Mouse (Mus musculus) embryonic facial prominence, embryonic 12.5 days (tissue): ENCODE data around the gene Adh7. TPM values are rescaled to one million over a fixed set of nuclear protein-coding genes. Genes with fewer than 3 reads are reported as not detected.
A peak's percentile ranks its signal among the peaks of the same experiment; 100 is the strongest.

Experiments
- ATAC-seq: fragments of 200-750 bp; cut with Nextera tagmentation; 2 replicates; pipeline ENCODE4 v1.8.0; 2017; ENCODE audit not compliant: insufficient number of reproducible peaks, insufficient read depth, low FRiP score, low TSS enrichment
- H3K27ac ChIP-seq: fragments of 300-500 bp; sonication (generic); 2 replicates; pipeline ENCODE4 v1.5.1; 2016; ENCODE audit warnings: mild to moderate bottlenecking
- H3K27me3 ChIP-seq: fragments of 300-500 bp; sonication (generic); 2 replicates; pipeline ENCODE4 v1.6.1; 2016; ENCODE audit warnings: mild to moderate bottlenecking, moderate library complexity
- H3K36me3 ChIP-seq: fragments of 300-500 bp; sonication (generic); 2 replicates; pipeline ENCODE4 v1.6.1; 2016; ENCODE audit warnings: mild to moderate bottlenecking
- H3K4me1 ChIP-seq: fragments of 300-500 bp; sonication (generic); 2 replicates; pipeline ENCODE4 v1.6.1; 2016
- H3K4me2 ChIP-seq: fragments of 300-500 bp; sonication (generic); replicated peaks from 2 replicates; pipeline ENCODE4 v1.6.1; 2016; ENCODE audit warnings: mild to moderate bottlenecking, moderate library complexity
- H3K4me3 ChIP-seq: fragments of 300-500 bp; sonication (generic); 2 replicates; pipeline ENCODE4 v1.5.1; 2016; ENCODE audit warnings: mild to moderate bottlenecking
- H3K9ac ChIP-seq: fragments of 300-500 bp; sonication (generic); 2 replicates; pipeline ENCODE4 v1.6.1; 2016; ENCODE audit warnings: mild to moderate bottlenecking, moderate library complexity
- H3K9me3 ChIP-seq: fragments of 300-500 bp; sonication (generic); 2 replicates; pipeline ENCODE4 v1.6.1; 2016; ENCODE audit warnings: mild to moderate bottlenecking, moderate library complexity
- WGBS: fragments of 180-500 bp; shearing (Covaris S2); methylation state at CpG from one replicate; pipeline ENCODE4 v1.1.7; 2016; 5-methylcytosine and 5-hydroxymethylcytosine counted together
- polyA plus RNA-seq: library from polyadenylated mRNA; unstranded; fragments of >200 nt; fragmentation: Nextera tagmentation; extraction: Ambion mirVana; gene quantifications from 2 replicates; pipeline ENCODE4 v1.2.1, GENCODE M21; 2016

The Adh7 gene
- 0.39 and 0.82 TPM in 2 replicates for polyA plus RNA-seq

DNA sequence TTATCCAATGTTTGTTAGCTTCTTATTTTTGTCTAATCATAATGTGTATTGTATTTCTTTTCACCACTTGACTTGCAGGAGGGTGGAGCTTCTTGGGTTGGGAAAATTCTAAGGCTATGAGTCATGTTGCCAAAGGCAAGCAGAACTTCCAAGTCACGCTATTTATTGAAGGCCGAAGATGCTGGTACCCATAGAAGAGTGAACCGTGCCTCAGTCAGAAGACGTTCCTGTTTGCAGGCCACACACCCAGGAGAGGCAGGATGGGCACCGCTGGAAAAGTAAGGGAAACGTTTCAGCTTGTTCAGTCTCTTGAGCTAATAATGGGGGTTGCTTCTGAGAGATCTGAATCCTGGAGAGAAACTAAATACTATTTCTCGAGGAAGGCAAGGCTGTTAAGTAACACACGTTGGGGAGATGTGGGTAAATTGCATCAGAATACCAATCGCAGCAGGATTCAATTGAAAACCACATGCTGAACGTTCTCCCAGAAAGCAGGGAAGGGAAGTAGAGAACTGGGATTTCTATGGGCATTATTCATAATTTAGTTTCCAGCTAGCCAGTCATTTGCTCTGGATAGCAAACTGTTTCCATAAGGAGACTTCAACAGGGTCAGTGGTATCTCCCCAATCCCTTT lies at the start of gene Adh7:
TSS of gene Adh7 (plus strand) at position 130 of the 634 bp plus-strand sequence.
- peak within 1 kb of the TSS; percentile 50; the same call in 1 of the 2 replicates for H3K27ac ChIP-seq
- no peak within 1 kb of the TSS for H3K4me3 ChIP-seq
- 51% methylated on average over 10 of the region's 10 CpGs for WGBS
- no peak within 1 kb of the TSS for H3K9ac ChIP-seq
- ATAC-seq, result no peak
- H3K27me3 ChIP-seq, result no peaks in the 10 kb centered on the region
- H3K36me3 ChIP-seq, result no peaks in the 10 kb centered on the region
- H3K9me3 ChIP-seq, result no peaks in the 10 kb centered on the region
- H3K4me1 ChIP-seq, result peaks cover 7% of the 10 kb centered on the region; the same call in 1 of the 2 replicates
- H3K4me2 ChIP-seq, result no peak within 1 kb of the TSS

DNA sequence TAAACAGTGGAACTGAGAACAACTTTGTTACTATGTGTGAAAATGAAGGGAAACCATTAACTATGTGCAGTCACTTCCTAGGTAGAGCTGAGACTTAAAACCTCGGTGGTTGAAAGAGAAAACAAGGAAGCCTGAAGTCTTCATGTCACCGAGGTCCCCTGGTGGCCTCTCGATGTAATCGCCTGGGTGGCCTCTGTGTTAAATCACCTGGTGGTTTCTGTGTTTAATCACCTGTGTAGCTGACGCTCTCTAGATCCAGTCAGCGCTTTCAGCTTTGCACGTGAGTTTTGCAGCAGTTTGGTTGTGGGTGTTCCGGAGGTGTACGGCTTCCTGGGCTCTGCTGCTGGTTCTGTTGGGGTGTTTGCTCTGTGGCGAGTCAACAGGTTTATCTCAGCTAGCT lies 44.3 kb upstream of the Adh7 start:
- H3K36me3 ChIP-seq, result no peaks in the 10 kb centered on the region
- H3K9ac ChIP-seq, result no peak overlapping the region
- no peak overlapping the region for H3K4me2 ChIP-seq
- H3K27me3 ChIP-seq, result no peaks in the 10 kb centered on the region
- WGBS, result 71% methylated on average over 10 of the region's 10 CpGs
- H3K9me3 ChIP-seq, result no peaks in the 10 kb centered on the region
- no peak overlapping the region for H3K4me3 ChIP-seq
- no peak overlapping the region for H3K27ac ChIP-seq
- H3K4me1 ChIP-seq, result no peaks in the 10 kb centered on the region
- ATAC-seq, result no peak

DNA sequence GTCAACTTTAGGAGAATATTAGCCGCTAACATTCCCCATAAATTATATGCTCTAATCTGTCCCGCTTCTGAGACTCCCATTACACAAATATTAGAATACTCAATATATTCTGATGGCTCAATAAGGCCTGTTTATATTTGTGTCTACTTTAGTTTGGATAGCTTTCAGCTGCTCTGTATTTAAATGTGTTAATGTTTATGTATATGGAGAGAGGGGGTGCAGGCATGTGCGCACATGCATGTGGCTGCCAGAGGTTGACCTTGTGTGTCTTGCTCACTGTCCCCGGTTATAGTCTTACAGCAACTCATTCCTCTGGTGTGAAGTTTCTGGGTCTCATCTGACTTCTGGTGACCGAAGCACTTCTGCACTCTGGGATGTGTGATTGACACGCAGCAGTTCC lies 42.0 kb upstream of the Adh7 start:
- H3K4me1 ChIP-seq, result no peaks in the 10 kb centered on the region
- no peak overlapping the region for H3K4me3 ChIP-seq
- no peak overlapping the region for H3K4me2 ChIP-seq
- H3K27me3 ChIP-seq, result no peaks in the 10 kb centered on the region
- no peak overlapping the region for H3K9ac ChIP-seq
- no peak overlapping the region for H3K27ac ChIP-seq
- WGBS, result 80% methylated on average over 6 of the region's 6 CpGs
- H3K36me3 ChIP-seq, result no peaks in the 10 kb centered on the region
- no peaks in the 10 kb centered on the region for H3K9me3 ChIP-seq
- no peak for ATAC-seq

DNA sequence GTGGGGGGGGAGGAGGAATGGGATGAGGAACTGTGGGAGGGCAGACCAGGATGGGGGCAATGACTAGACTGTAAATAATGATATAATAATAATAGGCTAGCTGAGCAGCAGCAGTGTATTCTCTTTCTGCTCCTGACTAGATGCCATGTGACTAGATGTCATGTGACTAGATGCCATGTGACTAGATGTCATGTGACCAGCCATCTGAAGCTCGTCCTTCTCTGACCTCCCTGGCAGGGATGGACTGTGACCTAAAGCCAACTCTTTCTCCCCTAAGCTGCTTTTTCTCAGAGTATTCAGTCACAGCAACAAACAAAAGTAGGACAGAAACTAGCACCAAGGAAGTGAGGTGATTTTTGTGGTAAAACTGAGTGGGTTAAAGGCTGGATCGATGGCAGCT lies 35.5 kb upstream of the Adh7 start:
- no peaks in the 10 kb centered on the region for H3K36me3 ChIP-seq
- H3K27me3 ChIP-seq, result no peaks in the 10 kb centered on the region
- ATAC-seq, result no peak
- no peaks in the 10 kb centered on the region for H3K4me1 ChIP-seq
- H3K4me3 ChIP-seq, result no peak overlapping the region
- H3K27ac ChIP-seq, result no peak overlapping the region
- H3K9ac ChIP-seq, result no peak overlapping the region
- no peaks in the 10 kb centered on the region for H3K9me3 ChIP-seq
- WGBS, result 87% methylated on average over 2 of the region's 2 CpGs
- H3K4me2 ChIP-seq, result no peak overlapping the region

DNA sequence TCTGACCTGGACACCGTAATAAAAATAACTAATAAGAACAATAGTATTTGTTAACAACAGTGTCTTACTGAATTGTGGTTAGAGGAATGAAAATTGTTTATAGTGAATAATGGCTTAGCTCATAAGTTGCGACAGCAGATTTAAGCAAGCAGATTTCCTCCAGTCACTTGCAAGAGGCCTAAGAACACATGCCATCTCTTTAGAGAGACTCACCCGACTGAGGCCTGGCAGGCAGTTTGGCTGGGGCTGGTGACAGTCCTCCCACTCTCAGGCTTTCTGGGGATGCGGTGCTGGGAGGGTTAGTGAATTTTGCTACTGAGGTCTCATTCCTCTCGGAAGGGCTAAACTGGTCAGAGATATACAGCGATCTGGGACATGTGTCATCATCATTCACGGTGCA lies 34.2 kb upstream of the Adh7 start:
- Histone ChIP-seq H3K9ac (no peak overlapping the region), H3K4me2 (no peak overlapping the region), H3K4me1 (no peaks in the 10 kb centered on the region), H3K36me3 (no peaks in the 10 kb centered on the region), H3K27ac (no peak overlapping the region), H3K4me3 (no peak overlapping the region), H3K9me3 (no peaks in the 10 kb centered on the region), H3K27me3 (no peaks in the 10 kb centered on the region)
- WGBS, result 94% methylated on average over 7 of the region's 7 CpGs
- no peak for ATAC-seq

DNA sequence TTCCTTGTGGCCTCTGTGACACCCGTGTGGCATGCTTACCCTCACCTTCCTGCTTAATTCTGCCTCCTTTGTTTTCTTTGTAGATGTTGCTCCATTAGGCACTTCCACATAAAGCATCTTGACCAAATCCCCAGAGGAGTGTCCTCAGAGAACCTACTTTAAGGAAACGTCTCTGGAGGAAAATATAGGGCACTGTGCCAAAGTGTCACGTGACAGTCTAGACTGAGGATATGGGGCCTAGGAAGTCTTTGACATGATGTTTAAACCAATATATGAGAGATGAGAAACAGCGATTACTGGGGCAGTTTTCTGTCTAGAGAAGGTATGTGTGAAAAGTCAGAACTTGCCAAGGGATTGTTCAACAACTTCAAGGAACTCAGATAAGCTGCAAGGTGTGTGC lies 32.3 kb upstream of the Adh7 start:
- H3K4me3 ChIP-seq, result no peak overlapping the region
- H3K9ac ChIP-seq, result no peak overlapping the region
- no peaks in the 10 kb centered on the region for H3K9me3 ChIP-seq
- H3K36me3 ChIP-seq, result no peaks in the 10 kb centered on the region
- no peak for ATAC-seq
- 61% methylated on average over 4 of the region's 4 CpGs for WGBS
- H3K27ac ChIP-seq, result no peak overlapping the region
- no peaks in the 10 kb centered on the region for H3K4me1 ChIP-seq
- H3K27me3 ChIP-seq, result no peaks in the 10 kb centered on the region
- no peak overlapping the region for H3K4me2 ChIP-seq

DNA sequence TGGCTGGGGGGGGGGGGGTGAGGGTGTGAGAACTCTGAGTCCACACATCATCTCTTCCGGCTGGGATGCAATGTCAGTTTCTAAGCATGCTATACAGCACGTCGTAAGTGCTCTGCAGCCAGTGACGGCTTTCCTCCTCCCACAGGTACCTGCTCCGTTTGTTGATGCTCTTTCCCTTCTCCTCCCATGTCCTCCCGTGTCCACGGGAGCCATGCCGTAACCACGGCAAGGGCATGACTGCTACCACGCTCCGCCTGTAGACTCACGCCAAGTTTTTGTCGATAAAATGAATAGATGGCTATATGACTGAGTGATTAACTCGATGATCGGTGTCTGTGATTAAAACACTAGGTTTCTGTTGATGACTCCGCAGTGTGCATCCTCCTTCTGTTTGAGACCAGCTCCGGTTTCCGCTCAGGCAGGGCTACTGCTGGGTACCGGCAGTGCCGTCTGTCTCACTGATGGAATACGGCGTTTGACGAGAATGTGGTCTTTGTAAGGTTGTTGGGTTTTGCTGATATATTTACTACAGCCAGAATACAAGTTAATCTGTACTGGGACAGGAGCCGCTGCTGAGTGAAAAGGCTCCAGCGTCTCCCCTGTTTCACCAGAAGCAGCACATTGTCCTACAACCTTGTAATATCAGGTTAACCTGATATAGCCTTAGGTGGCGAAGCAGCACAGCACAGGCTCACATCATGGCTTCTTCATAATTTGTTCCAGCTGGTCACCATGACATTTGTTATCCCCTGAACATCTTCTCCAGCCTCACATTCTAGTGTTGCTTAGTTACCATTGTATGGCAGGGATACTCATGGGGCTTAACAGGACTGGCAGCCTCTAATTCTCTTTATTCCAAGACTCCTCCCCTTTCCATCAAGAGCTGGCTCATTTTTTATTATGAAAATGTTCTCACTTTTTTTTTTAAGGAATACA lies 31.3 kb upstream of the Adh7 start:
- Histone ChIP-seq H3K9ac (no peak overlapping the region), H3K9me3 (no peaks in the 10 kb centered on the region), H3K4me3 (no peak overlapping the region), H3K36me3 (no peaks in the 10 kb centered on the region), H3K27me3 (no peaks in the 10 kb centered on the region), H3K4me2 (no peak overlapping the region), H3K4me1 (no peaks in the 10 kb centered on the region), H3K27ac (no peak overlapping the region)
- no peak for ATAC-seq
- 86% methylated on average over 26 of the region's 26 CpGs for WGBS

DNA sequence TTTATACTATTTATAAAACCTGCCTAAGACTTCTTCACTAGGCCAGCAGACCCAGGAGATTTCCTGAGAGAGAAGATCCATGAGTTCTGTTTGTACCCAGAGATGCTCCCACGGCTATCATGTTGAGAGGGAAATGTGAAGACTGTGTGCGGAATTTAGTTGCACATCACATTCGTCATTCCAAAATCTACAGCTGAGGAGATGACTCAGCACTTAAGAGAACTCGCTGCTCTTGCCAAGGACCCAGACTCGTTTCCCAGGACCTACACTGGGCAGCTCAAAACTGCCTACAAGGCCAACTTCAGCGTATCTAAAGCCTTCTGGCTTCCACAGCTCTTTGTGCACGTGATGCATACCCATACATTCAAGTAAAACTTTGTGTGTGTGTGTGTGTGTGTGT lies 25.3 kb upstream of the Adh7 start:
- WGBS, result 84% methylated on average over 7 of the region's 7 CpGs
- Histone ChIP-seq H3K9ac (no peak overlapping the region), H3K4me1 (no peaks in the 10 kb centered on the region), H3K4me3 (no peak overlapping the region), H3K27ac (no peak overlapping the region), H3K36me3 (no peaks in the 10 kb centered on the region), H3K27me3 (no peaks in the 10 kb centered on the region), H3K4me2 (no peak overlapping the region), H3K9me3 (no peaks in the 10 kb centered on the region)
- no peak for ATAC-seq

DNA sequence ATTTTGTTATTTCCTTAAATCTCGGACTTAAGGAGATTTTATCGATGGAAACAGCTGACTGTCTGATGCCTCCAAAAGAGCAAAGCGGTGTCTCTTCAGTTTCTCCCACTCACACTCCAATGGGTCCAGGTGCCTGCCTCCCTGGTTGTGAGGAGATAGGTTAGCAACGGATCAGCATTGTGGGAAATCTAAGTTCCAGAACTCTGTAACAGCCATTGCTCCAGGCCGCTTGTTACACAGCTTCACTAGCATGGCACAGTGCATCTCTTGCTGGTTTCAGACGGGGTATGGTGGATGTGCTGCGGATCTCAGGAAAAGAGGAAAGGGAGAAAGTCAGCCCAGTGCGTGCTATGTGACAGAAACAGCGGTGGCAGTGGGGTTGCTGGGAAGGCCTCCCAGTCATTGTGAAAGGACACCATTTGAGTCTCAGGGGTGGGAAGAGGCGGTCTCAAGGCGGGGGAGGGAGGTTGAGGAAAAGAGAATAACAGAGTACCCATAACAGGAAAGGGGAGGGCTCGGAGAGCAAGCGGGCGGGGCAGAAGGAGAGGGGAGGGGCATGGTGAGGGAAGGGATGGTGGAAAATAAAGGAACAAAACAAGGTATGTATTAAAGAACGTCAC lies 23.8 kb upstream of the Adh7 start, which contains the start of gene 4930579F01Rik:
TSS of gene 4930579F01Rik (minus strand) at position 143 of the 620 bp plus-strand sequence.
- Histone ChIP-seq H3K4me3 (no peak within 1 kb of the TSS), H3K36me3 (no peaks in the 10 kb centered on the region), H3K4me1 (no peaks in the 10 kb centered on the region), H3K4me2 (no peak within 1 kb of the TSS), H3K9ac (no peak within 1 kb of the TSS), H3K27me3 (no peaks in the 10 kb centered on the region), H3K9me3 (no peaks in the 10 kb centered on the region), H3K27ac (no peak within 1 kb of the TSS)
- no peak for ATAC-seq
- WGBS, result 76% methylated on average over 15 of the region's 15 CpGs

DNA sequence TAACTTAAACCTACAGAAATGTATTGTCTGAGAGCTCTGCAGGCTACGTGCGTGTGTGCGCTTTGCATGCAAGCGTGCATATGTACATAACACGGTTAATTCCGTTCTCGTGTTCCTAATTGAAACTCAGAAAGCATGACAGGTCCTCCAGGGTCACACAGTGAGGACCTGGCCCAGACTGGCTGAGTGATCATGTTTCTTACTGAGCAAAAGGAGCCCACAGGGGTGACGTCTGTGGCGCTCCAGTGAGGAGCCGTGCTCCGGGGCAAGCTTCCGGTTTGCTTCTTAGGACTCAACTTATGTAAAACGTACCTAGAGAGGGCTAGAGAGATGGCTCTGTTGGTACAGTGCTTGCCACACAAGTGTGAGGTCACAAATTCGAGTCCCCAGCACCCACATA lies 20.5 kb upstream of the Adh7 start:
- no peaks in the 10 kb centered on the region for H3K9me3 ChIP-seq
- no peaks in the 10 kb centered on the region for H3K36me3 ChIP-seq
- no peak for ATAC-seq
- no peak overlapping the region for H3K9ac ChIP-seq
- no peak overlapping the region for H3K4me2 ChIP-seq
- H3K27ac ChIP-seq, result no peak overlapping the region
- WGBS, result 67% methylated on average over 14 of the region's 14 CpGs
- no peak overlapping the region for H3K4me3 ChIP-seq
- no peaks in the 10 kb centered on the region for H3K4me1 ChIP-seq
- H3K27me3 ChIP-seq, result no peaks in the 10 kb centered on the region

DNA sequence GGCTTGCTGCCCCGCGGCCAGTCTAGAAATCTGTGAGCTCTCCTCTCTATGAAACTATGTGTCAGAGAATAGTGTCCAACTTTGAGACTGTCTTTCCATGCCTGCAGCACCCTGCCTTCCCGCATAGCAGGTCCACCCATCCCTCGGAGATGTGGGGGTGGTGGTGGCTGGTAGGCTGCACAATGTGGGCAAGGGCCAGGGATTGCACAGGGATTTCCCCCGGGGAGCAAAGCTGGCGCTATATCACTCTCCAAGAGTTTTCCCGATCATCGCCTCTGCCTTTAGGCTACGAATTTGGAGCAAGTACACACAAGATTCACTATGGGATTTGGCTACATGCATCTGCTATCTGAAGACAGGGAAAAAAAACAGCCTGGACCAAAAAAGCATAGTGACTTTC lies 20.0 kb upstream of the Adh7 start:
- no peaks in the 10 kb centered on the region for H3K4me1 ChIP-seq
- 68% methylated on average over 9 of the region's 9 CpGs for WGBS

More for the DNA sequence above, 20.0 kb upstream of the Adh7 start:
- Histone ChIP-seq H3K27me3 (no peaks in the 10 kb centered on the region), H3K9me3 (no peaks in the 10 kb centered on the region), H3K36me3 (no peaks in the 10 kb centered on the region), H3K4me3 (no peak overlapping the region), H3K27ac (no peak overlapping the region), H3K4me2 (0 out of 2 replicates have a peak overlapping the region, but pooled peaks have one; percentile 19), H3K9ac (no peak overlapping the region)
- ATAC-seq, result no peak
